Mouse (Mus musculus) adipocyte (in vitro differentiated cells): ENCODE data around the gene Mmp2.
A peak's percentile ranks its signal among the peaks of the same experiment; 100 is the strongest.
"Not testable (repeated sequence)": the region's sequence is repeated elsewhere in the genome, so short reads cannot be mapped to it uniquely, and the experiment has no call there.

Source experiments
- DNase-seq: peaks from one replicate; pipeline ENCODE4 v3.0.0-alpha.2; 2016; ENCODE audit warnings: low spot score

Mmp2 gene

DNA sequence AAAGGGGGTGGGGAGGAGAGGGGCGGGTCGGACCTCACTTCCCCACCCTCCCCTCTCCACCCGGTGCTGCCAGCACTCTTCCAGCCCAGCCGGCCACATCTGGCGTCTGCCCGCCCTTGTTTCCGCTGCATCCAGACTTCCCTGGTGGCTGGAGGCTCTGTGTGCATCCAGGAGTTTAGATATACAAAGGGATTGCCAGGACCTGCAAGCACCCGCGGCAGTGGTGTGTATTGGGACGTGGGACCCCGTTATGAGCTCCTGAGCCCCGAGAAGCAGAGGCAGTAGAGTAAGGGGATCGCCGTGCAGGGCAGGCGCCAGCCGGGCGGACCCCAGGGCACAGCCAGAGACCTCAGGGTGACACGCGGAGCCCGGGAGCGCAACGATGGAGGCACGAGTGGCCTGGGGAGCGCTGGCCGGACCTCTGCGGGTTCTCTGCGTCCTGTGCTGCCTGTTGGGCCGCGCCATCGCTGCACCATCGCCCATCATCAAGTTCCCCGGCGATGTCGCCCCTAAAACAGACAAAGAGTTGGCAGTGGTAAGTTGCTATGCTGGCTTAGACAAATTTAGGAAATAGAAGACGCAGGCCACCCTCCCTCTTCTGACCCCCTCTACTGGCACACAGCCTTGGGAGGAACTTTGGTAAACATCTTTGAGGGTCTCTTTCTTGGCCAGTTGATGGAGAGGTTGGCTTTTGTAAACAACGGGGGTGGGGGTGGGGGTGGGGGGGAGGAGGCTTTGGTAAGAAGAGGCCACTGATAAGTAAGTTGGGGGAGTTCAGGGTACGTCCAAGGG lies at the start of gene Mmp2:
Gene Mmp2, plus strand, starts transcription at position 49 of the 792 bp plus-strand sequence.
- DNase-seq, result peak; percentile 47

DNA sequence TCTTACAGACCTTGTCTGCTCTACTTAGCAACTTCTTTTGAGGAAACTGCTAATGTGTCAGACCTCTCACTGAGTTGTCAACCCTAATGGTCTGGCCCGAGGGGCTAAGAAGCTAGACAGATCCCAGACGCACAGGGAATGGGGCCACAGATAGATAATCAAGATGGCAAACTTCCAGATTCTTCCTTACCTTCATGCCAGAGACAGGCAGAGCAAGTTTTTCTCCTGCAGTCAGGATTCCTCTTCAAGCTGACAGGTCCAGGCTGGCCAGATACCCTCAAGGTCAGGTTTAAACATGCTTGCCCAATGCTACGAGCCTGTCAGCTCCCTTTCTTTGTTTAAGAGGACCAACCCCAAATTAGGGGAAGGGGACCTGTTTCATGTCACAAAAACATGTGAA lies 46.1 kb upstream of the Mmp2 start:
- no peak for DNase-seq

DNA sequence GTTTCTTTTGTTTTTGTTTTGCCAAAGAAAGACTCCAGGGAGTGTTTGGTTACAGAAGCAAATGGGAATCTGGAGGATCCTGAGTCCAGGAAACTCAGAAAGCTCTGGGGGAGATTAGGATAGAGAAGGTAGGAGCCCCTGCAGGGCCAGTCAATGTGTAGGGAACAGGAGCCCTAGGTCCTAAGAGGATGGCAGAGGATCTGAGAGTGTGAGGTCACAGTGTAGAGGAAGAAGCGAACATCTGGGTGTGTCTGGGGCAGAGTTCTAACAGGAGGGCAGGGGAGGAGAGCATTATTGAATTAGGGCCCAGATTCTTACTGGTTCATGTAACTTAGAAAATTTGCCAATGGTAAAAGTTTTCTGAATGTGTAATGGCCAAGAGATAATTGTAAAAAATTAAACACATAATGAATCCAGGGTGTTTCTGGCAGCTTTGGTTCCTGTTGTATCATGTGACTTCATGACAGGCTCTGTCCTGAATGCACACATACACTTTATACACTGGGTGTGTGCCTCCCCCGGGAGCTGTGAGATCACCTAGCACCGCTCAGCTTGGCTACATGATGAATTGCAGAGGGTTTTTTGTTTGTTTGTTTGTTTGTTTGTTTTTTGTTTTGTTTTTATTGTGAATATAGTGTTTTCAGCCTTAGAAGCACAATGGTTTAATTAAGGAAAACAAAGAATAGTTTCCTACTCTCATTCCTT lies 43.0 kb upstream of the Mmp2 start:
- DNase-seq, result peak; percentile 40

DNA sequence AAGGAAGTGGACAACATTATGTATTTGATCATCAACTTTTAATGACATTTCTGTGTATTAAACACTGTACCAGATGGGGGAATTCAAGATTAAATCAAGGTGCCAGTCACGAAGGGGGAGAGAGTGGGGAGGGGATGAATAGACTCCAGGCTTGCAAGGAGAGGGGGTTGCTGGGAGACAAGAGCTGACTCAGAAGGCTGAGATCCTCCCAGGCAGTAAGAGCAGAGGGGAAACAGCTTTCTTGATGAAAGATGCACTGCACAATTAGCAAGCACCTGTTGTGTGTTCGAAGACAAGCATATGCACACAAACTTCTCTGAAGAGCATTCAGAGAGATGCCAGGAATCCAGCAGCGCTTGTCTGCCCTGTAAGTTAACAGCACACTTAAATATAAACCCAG lies 36.3 kb upstream of the Mmp2 start:
- DNase-seq, result no peak

DNA sequence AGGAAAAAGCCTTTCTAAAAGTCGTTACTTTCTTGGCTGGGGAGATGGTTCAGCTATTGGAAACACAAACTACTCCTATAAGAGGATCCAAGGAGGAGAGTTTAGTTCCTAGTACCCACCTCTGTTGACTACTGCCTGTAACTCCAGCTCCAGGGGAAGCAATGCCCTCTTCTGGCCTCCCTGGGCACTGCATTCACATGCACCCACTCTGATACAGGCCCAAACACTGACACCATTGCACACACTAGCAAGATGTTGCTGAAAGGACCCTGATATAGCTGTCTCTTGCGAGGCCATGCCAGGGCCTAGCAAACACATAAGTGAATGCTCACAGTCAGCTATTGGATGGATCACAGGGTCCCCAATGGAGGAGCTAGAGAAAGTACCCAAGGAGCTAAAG lies 35.1 kb upstream of the Mmp2 start:
- not testable (repeated sequence) for DNase-seq

DNA sequence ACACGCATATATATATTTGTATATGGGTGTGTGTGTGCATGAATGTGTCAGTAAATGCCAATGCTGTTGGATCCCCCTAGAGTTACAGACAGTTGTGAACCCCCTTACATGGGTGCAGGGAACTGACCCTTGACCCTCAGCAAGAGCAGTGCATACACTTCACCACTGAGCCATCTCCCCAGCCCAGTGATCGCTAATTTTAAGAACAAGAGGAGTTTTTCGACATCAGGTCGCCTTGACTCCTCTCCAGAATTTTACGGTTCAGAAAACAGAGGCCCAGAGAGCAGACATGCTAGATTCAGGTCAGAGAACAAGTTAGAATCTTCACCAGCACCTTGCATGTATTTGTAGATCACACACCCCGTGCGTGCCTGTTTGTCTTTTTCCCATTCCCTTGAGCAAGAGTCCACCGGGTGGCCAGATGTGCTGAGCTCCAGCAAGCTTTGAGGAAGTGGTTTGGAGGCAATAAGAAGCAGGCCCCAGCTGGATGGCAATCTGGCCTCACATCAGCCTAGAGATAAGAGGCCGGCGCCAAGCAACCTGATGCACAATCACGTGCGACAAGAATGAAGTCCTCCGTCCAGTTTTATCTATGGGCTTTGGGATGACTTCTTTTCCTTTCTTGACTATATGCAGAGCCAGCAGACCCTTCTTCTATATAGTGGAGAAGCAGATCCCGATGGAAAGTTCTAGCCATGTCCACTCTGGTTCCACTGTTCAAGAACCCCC lies 33.1 kb upstream of the Mmp2 start:
- DNase-seq, result no peak

DNA sequence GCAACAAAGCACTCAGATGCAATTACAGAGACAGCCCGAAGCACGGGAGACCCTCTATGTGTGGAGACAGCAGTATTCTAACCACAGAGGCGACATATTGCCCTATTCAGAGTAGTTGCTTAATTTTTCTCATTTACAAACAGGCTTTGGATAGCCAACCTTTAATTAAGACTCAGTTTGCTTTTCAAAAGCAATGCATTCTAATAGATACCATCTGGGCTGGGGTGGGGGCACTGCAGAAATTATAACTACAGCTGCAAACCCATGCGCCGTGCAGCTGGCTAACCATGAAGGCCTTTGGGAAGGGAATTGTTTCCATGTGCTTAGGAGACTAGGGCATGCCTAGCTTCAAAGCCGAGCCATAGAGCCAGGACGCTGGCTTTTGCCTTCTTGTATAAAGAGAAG lies 29.6 kb upstream of the Mmp2 start:
- no peak for DNase-seq

DNA sequence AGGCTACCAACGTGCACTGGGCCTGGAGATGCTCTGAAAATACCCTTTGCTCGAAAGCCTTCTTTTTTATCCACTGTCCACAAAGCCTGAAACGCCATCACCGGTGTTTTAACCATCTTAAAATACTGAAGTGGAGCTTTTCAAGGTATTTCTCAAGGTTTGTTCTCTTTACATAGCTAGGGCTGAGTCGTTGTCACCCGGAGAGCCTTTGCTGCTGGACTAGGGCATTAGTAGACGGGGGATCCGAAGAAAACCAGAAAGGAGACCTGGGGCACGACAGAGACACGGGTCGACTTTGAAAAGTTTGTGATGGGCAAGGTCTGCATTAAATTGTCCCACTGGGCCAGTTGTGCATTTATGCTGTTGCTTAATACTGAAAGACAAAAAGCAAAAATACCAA lies 27.7 kb upstream of the Mmp2 start:
- DNase-seq, result no peak

DNA sequence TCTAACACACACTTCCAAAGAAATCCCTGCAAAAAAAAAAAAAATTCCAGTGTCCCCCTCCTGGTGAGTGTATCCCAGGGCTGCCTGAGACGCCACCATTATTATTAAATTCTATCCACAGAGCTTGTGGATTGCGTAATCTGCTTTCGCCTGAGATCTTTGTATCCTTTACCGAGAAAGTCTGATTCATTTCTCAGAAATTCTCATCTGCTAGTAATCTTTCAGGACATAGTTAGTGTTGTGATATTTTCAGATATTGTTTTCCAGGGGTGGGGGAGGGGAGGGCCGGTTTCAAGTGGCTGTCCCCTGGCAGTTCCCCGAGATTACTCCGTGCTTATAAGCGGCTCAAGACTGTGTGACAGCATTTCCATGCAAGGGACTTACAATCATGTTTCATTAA lies 25.9 kb upstream of the Mmp2 start:
- peak; percentile 70 for DNase-seq

DNA sequence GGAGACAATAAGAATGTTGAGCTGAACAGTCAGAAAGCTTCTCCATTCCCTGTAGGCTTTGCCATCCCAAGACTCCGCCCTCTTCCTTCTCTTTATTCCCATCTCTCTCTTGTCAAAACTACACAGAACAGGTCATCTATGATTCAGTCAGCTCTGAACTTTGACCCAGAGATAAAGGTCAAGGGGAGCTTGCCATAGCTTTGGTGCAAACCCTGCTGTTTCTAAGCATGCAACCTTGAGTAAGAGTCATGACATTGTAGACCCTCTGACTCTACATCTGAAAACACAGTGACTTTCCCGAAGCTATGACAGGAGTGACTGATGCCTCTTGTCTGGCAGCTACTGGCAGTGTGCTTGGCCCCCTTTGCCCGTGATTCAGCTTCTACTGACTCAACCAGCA lies 24.5 kb upstream of the Mmp2 start:
- no peak for DNase-seq

DNA sequence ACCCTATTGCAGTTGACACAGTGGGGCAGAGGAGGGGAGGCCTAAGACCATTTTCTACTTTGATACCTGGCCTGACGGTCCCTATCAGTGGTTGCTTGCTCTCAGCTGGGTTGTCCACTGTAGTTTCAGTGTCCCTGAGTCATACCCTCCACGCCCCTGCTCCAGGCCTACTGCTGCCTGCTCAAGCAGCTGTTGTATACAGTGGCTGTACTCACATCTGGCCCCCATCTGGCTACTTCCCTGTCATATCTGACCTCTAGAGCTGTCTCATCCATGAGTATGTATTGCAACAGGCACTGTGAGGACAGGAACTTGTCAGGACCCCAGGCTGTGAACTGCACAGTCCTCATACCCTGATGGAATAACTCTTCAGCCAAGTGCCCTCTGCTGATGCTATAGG lies 14.3 kb upstream of the Mmp2 start:
- DNase-seq, result no peak

DNA sequence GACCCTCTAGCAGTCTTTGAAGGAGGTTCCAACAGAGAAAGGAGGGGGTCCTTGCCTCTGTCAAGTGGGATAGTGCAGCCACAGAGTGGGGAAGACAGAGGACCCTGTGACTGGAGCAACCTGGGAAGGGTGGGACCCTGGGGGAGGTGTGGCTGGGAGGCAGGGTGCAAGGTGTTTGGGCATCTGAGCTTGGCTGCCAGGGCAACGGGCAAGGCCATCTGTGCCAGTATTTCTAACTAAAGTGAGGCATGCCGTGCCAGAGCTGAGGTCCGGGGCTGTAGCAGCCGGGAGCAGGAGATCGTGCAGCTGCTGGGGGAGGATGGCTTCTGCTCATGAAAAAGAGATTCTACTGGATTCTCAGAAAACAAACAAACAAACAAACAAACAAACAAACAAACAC lies 11.4 kb upstream of the Mmp2 start:
- DNase-seq, result no peak

DNA sequence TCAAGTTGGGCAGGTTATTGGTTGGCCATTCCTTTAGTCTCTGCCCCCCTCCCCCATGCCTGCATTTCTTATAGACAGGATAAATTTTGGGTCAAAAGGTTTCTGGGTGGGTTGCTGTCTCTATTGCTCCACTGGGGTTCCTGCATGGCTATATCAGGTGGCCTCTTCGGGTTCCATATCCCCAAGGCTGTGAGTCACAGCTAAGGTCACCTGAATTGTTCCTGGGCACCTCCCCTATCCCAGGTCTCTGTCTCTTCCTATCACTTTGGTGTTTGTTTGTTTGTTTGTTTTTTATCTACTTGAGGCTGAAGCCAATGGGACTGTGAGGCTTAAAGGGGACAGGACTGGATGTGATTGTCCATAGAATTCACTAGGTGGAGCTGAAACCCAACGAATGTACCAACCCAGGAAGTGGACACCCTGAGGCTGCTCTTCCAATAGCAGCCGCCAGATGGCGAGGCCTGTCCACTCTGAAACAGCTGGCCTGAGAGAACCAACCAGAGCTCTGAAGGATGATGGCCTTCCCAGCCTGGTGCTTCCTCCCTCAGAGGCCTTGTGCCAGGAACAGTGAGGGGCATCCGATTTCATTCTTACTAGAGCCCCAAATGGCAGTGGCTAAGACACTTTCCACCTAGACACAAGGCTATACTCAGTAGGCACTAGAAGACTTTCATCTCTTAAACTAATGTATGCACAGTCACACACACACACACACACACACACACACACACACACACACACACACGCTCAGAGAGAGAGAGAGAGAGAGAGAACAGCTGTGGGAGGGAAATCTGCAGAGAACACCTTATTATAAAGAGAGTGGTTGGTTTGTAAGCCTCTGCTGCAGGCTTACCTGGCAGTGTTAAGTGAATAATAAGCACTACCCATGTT lies 8.9 kb upstream of the Mmp2 start:
- peak; percentile 95 for DNase-seq

DNA sequence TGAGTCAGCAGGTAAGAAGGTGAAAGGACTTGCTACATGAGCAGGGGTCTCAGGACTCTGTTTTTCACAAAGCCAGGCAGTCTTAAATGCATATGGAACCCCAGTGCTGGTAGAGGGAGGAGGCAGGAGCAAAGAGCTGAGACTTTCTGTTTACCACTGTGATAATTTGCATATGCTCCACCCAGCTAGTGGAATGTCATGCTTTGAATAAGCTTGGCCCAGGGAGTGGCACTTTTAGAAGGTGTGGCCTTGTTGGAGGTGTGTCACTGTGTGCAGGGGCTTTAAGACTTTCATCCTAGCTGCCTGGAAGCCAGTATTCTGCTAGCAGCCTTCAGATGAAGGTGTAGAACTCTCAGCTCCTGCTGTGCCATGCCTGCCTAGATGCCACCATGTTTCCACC lies 5.9 kb upstream of the Mmp2 start:
- no peak for DNase-seq

DNA sequence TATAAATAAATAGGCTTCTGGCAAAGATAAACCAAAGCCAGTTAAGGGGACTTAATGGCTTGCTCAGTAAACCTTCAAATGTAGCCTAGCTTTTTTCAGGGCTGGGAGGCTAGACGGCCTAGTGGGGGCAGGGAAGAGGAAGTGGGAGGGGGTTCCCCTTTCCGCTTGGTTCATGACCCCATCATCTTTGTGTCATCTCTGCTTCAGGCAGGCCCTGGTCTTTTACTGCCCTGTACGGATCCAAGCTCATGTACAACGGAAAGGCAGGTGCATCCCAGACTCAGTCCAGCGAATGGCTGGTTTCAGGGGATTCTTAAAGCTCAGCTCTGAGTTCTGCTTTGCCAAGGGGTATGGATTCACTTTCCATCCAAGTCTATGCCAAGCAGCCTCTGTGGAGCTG lies 4.7 kb upstream of the Mmp2 start:
- no peak for DNase-seq

DNA sequence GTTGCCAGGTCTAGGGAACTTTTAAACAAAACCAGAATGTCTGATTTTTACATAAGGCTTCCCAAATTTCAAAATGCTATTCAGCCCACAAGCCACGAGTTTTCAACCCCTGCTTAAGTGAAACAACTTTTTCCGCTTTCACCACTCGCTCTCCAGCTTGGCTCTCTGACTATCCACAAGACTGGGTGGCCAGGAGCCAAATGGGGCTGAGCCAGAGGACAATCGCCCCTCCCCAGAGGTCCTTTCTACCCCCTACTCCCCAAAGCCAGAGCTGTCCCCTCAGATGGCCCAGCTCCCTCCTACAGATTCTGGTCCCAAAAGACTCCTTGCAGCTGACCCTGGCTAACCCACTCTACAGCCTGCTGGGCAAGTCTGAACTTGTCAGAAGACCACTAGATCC lies 1.1 kb upstream of the Mmp2 start:
- peak; percentile 62 for DNase-seq

DNA sequence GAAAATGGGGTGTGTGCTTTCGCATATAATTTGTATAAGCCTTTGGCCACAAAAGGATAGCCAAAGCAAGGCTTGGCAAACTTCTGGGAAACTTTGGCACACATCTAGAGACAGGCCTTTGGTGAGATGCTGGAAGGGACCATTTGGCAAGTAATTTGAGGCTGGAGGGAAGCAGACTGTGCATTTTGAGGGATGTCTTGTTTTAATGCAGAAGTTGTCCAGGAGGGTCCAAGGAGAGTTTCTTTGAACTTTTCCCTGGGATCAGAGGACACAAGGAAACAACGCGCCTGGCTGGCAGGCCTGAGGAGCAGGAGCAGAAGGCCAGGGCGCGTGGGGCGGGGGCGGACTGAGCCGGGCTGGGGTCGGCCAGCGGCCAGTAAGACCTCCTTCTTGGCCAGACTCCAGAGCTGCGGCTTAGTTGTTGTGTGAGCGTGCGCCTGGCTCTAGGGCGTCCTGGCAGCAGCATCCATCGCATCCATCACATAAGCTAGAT lies 1.2 kb downstream of the Mmp2 start:
- no peak for DNase-seq

DNA sequence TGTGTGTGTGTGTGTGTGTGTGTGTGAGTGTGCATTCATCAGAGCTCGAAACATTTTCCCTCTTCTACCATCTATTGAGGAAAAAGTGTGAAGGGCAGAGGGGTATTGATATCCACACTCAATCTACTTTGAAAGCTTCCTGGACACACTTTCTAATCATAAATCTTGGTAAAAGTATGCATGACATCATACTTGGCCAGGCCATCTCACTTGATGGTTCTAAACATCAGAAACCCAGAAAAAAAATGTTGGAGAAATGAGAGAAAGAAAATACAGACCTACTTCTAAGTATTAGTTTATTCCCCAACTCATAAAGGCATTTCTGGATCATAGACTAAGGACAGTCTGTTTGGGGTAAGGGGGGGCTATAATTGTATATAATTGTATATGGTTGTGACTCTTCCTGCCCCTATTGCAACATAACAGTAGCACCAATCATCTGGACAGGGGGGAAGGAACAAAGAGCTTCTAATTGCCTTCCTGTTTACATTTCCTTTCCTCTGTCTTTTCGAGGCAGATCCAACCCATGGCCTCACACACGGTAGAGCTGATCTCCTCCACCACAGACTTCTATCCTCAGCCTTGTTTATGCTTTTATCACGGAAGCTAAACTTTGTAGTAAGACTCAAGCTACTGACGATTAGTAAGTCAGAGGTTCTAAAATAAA lies 7.1 kb downstream of the Mmp2 start:
- DNase-seq, result no peak

DNA sequence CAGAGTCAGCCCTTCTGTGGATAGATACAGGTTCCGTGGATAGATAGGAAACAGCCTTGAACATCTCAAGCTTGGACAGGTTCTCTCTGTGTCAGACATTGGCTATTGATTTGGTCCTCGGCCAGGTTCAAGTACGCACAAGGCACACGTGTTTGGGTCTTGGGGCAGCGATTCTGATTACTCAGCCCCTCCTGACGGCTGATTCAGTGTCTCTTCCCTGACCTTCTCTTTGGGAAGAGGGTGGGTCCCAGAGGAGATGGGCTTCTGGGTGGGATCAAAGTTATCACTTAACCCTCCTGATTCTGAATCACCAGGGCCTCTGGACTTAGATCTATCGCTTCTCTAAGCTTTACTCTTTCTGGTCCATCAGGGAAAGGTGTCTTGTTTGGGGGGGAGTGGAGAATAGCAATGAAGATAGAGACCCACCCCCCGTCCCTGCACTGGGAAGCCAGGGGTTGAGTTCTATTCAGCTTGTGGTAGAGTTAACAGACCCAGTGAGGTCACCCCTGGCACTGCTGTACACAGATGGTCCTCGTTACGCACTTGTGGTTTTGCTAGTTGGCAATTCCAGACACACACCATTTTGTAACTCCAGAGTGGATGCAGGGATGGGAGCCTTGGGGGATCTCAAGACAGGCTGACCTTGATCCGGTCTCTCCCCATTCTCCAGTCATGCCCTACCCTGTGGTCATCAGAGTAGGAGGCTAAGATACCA lies 7.9 kb downstream of the Mmp2 start:
- DNase-seq, result no peak

DNA sequence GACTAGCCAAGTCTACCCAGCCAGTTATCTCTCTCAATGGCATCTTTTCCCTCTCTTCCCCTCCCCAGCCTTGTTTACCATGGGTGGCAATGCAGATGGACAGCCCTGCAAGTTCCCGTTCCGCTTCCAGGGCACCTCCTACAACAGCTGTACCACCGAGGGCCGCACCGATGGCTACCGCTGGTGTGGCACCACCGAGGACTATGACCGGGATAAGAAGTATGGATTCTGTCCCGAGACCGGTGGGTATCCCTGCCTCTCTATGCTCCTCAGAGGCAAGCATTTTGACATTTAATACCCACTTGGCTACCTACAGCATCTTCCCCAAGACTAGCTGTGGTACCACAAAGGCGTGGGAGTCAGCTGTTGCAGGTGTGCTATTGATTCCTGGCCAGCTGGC lies 8.8 kb downstream of the Mmp2 start:
- no peak for DNase-seq

DNA sequence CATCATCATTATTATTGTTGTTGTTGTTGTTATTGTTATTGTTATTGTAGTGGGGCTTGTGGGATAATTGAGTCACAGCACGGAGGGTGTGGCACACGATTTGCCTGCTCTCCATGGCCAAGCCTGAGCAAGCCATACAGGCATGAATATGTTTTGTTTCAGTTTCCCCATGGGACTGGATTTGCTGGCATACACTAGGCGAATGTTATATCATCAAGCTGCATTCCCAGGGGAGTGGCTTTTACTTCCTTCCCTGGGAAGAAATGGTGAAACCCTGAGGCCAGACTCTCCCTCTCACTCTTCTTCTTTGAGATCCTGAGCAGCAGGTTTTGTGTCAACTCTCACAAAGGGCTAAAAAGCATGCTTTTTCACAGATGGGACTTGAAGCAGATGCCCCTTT lies 11.5 kb downstream of the Mmp2 start:
- no peak for DNase-seq
